Mouse (Mus musculus): ENCODE data around the gene Fbxo48.

GRCm38 (mm10) chr11:16950226-16950975 is 774 bp upstream of the Fbxo48 start:
- TF ChIP-seq HCFC1 (IDR thresholded peaks at IDR 0.05; ENCODE audit: borderline replicate concordance, insufficient read depth, low read length) = no peak
- no peak for TF ChIP-seq ZC3H11A (IDR thresholded peaks at IDR 0.05; ENCODE audit: borderline replicate concordance, low read depth, low read length)
- TF ChIP-seq MAFK (IDR thresholded peaks at IDR 0.05; ENCODE audit: insufficient read depth, low read depth, low read length) = no peak
- TF ChIP-seq ZNF384 (IDR thresholded peaks at IDR 0.05; ENCODE audit: low read depth, low read length) = no peak
- no peak for TF ChIP-seq CHD2 (IDR thresholded peaks at IDR 0.05; ENCODE audit: low read depth, low read length)
